Mouse (Mus musculus): ENCODE measurements around the gene Stim1.

DNA sequence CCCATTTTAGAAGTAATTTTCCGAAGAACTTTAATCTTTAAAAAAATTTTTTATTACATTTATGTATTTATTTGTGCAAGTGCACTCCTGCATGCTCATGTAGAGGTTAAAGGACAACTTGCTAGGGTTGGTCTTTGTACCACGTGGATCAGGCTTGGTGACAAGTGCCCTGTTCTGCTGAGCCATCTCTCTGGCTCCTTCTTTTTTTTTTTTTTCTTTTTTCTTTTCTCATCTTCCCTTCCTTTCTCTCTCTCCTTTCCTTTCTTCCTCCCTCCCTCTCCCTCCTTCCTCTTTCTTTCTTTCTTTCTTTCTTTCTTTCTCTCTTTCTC, 45.9 kb downstream of the Stim1 start:
- no peak for TF ChIP-seq GATA1 (IDR thresholded peaks at IDR 0.05; ENCODE audit: low read length)
- no peak for TF ChIP-seq TAL1 (IDR thresholded peaks at IDR 0.05; ENCODE audit: low read length)

All from erythroblast, embryonic 14.5 days (primary cell).